16 mouse cellular contexts compared by ENCODE assay signal in the genomic region with DNA sequence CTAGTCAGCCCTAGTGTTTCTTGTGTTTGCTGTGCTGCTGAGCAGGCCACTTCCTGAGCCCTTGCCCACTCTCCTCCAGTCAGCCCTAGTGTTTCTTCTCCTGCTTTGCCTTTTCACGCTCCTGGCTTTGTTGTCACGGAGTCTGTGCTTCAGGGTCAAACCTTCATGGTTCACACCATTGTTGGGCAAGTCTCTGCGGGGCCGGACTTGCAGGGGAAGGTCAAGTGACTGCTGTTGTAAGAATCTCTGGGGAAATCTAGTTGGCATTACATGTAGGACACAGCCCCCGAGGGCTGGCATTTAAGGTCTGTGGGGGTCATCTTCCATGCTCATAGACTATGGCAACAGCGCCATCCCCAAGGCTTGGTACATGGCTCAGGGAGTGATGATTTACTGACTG.
"Had no signal": no experiment of that assay in that cellular context is flagged by ENCODE, and none has a peak within 500 bp of the region (broad histone marks: within the 10 kb centered on the region; RNA-seq: fewer than 3 reads in every experiment).

No protein-coding gene starts in this region.

- H3K4me1 ChIP-seq: limb, embryonic 15.5 days; midbrain, embryonic 12.5 days had no signal

- H3K27ac ChIP-seq: left cerebral cortex, adult 2 months; limb, embryonic 15.5 days; liver, embryonic 15.5 days; macrophage; midbrain, embryonic 12.5 days had no signal

- H3K36me3 ChIP-seq: limb, embryonic 15.5 days; liver, embryonic 15.5 days; midbrain, embryonic 12.5 days had no signal

- H3K27me3 ChIP-seq: limb, embryonic 15.5 days; liver, embryonic 15.5 days had no signal

- H3K4me3 ChIP-seq: left cerebral cortex, adult 2 months; limb, embryonic 15.5 days; liver, embryonic 15.5 days; megakaryocyte, embryonic 14.5 days; midbrain, embryonic 12.5 days had no signal

- H3K9ac ChIP-seq: limb, embryonic 15.5 days; liver, embryonic 15.5 days; lung, embryonic 14.5 days; midbrain, embryonic 12.5 days had no signal

- H3K4me2 ChIP-seq: limb, embryonic 15.5 days; liver, embryonic 15.5 days; lung, embryonic 14.5 days; midbrain, embryonic 12.5 days had no signal

- DNase-seq: kidney, adult 8-10 months; kidney, postnatal 14 days; lung, embryonic 14.5 days; lung, postnatal 10 days; retina, postnatal 1 day; right cerebral cortex, postnatal 4 days; spleen, adult 18-20 months; thymus, adult 2 months; thymus, postnatal 25 days had no signal

- ATAC-seq: intestine, postnatal 0 days had no signal

- H3K9me3 ChIP-seq: limb, embryonic 15.5 days; liver, embryonic 15.5 days had no signal
